Mouse (Mus musculus) heart, embryonic 15.5 days (tissue): ENCODE measurements at regions not wholly inside any gene's neighbourhood (a gene's known extent, or its start where the extent isn't known, plus 50 kb on each side); places are given as distances from the start of the nearest gene placed in this dataset.
"Not testable (repeated sequence)": the region's sequence is repeated elsewhere in the genome, so short reads cannot be mapped to it uniquely, and the experiment has no call there.

Experiments used
- ATAC-seq: fragments of 200-750 bp; cut with Nextera tagmentation; replicated peaks from 2 replicates; pipeline ENCODE4 v1.8.0; 2017; ENCODE audit warnings: low read depth, moderate TSS enrichment; ENCODE audit not compliant: insufficient number of reproducible peaks, insufficient read depth, low FRiP score
- H3K27ac ChIP-seq: fragments of 300-500 bp; sonication (generic); 2 replicates; pipeline ENCODE4 v1.5.1; 2015; ENCODE audit warnings: mild to moderate bottlenecking, inconsistent platforms
- H3K27me3 ChIP-seq: fragments of 300-500 bp; sonication (generic); 2 replicates; pipeline ENCODE4 v1.6.1; 2015; ENCODE audit warnings: inconsistent platforms
- H3K36me3 ChIP-seq: fragments of 300-500 bp; sonication (generic); 2 replicates; pipeline ENCODE4 v1.6.1; 2015; ENCODE audit warnings: mild to moderate bottlenecking, inconsistent platforms
- H3K4me1 ChIP-seq: fragments of 300-500 bp; sonication (generic); replicated peaks from 2 replicates; pipeline ENCODE4 v1.6.1; 2015; ENCODE audit warnings: inconsistent platforms
- H3K4me2 ChIP-seq: fragments of 300-500 bp; sonication (generic); 2 replicates; pipeline ENCODE4 v1.6.1; 2015; ENCODE audit warnings: inconsistent platforms, mild to moderate bottlenecking, moderate library complexity
- H3K4me3 ChIP-seq: fragments of 300-500 bp; sonication (generic); 2 replicates; pipeline ENCODE4 v1.5.1; 2015; ENCODE audit warnings: mild to moderate bottlenecking, inconsistent platforms
- H3K9ac ChIP-seq: fragments of 300-500 bp; sonication (generic); 2 replicates; pipeline ENCODE4 v1.6.1; 2015; ENCODE audit warnings: mild to moderate bottlenecking, inconsistent platforms
- H3K9me3 ChIP-seq: fragments of 300-500 bp; sonication (generic); replicated peaks from 2 replicates; pipeline ENCODE4 v1.6.1; 2016; ENCODE audit warnings: inconsistent platforms
- WGBS: fragments of 180-500 bp; shearing (Covaris S2); methylation state at CpG from one replicate; pipeline ENCODE4 v1.1.7; 2015; ENCODE audit warnings: mixed read lengths; 5-methylcytosine and 5-hydroxymethylcytosine counted together

DNA sequence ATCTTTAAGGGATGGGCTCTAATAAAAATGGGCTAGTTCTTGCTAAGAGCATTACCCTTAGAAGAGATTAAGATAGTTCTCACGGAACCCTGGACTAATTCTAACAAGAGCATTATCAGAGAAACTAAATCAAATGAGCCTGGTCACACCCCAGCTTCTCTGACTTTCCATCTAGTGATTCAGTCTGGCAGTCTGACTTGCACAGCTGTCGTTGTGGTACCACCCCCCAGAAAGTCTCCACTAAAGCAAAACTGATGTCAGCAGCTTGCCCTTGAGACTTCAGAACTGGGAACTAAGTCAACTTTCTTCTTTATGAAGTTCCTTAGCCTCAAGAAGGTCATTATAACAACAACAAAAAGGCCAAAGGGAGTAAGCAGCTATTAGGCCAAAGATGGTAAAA is 126.5 kb upstream of the Max start:
- Histone ChIP-seq H3K27ac (no peak overlapping the region), H3K36me3 (no peaks in the 10 kb centered on the region), H3K4me3 (no peak overlapping the region), H3K9ac (no peak overlapping the region), H3K4me1 (peaks cover 8% of the 10 kb centered on the region), H3K27me3 (no peaks in the 10 kb centered on the region), H3K4me2 (no peak overlapping the region), H3K9me3 (no peaks in the 10 kb centered on the region)
- WGBS, result 73% methylated on average over 2 of the region's 2 CpGs
- no peak for ATAC-seq

DNA sequence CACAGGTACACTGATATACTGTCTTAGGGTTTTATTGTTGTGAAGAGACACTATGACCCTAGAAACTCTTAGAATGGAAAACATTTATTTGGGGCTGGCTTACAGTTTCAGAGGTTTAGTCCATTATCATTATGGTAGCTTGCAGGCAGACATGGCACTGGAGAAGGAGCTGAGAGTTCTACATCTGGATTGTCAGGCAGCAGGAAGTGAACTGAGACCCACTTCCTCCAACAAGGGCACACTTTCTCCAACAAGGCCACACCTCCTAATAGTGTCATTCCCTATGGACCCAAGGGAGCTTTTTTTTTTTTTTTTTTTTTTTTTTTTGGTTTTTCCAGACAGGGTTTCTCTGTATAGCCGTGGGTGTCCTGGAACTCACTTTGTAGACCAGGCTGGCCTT is 124.9 kb upstream of the Max start:
- whole genome bisulfite sequencing, result 95% methylated on average over 1 of the region's 1 CpGs
- H3K36me3 ChIP-seq, H3K9ac ChIP-seq, H3K27ac ChIP-seq, H3K4me2 ChIP-seq, H3K9me3 ChIP-seq, H3K27me3 ChIP-seq, ATAC-seq, H3K4me3 ChIP-seq, H3K4me1 ChIP-seq: not testable (repeated sequence)

- no peak overlapping the region for H3K9ac ChIP-seq
- no peak for ATAC-seq
- H3K9me3 ChIP-seq, result no peaks in the 10 kb centered on the region
- no peak overlapping the region for H3K4me3 ChIP-seq
- H3K27ac ChIP-seq, result no peak overlapping the region
- H3K27me3 ChIP-seq, result no peaks in the 10 kb centered on the region
- WGBS, result 80% methylated on average over 5 of the region's 5 CpGs
- H3K4me1 ChIP-seq, result no peaks in the 10 kb centered on the region
- H3K4me2 ChIP-seq, result no peak overlapping the region
- no peaks in the 10 kb centered on the region for H3K36me3 ChIP-seq
These were observed 123.9 kb upstream of the Max start for GRCm38 (mm10) chr12:77085894-77086293.

DNA sequence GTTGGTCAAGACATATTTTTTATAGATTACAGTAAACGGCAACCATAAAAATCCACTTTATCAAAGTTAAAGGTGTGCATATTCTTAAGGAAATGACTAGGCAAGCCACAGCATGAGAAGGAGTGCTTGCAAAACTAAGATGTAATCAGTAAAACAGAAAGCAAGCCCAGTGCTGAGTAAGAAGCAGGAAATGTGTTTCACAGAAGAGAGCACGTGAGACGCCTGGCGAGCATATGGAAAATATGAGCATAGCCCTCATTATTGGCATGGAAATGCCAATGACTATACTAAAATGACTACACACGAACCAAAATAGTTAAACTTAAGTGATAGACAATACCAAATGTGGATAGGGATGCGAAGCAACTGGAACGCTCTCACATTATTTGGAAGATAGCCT is 123.2 kb upstream of the Max start:
- ATAC-seq, result no peak
- Histone ChIP-seq H3K4me1 (no peaks in the 10 kb centered on the region), H3K27ac (no peak overlapping the region), H3K4me2 (no peak overlapping the region), H3K9ac (no peak overlapping the region), H3K4me3 (no peak overlapping the region), H3K36me3 (no peaks in the 10 kb centered on the region), H3K9me3 (no peaks in the 10 kb centered on the region), H3K27me3 (no peaks in the 10 kb centered on the region)
- WGBS, result 68% methylated on average over 7 of the region's 7 CpGs

- Histone ChIP-seq H3K4me3 (no peak overlapping the region), H3K9me3 (no peaks in the 10 kb centered on the region), H3K4me1 (no peaks in the 10 kb centered on the region), H3K36me3 (no peaks in the 10 kb centered on the region), H3K27ac (no peak overlapping the region), H3K27me3 (no peaks in the 10 kb centered on the region), H3K4me2 (no peak overlapping the region), H3K9ac (no peak overlapping the region)
- ATAC-seq, result no peak
- 81% methylated on average over 5 of the region's 5 CpGs for WGBS
These were observed 122.7 kb upstream of the Max start for GRCm38 (mm10) chr12:77084744-77085143.

- H3K36me3 ChIP-seq, result no peaks in the 10 kb centered on the region
- no peak overlapping the region for H3K4me3 ChIP-seq
- no peaks in the 10 kb centered on the region for H3K9me3 ChIP-seq
- H3K4me1 ChIP-seq, result no peaks in the 10 kb centered on the region
- WGBS, result 80% methylated on average over 1 of the region's 1 CpGs
- no peak for ATAC-seq
- H3K27ac ChIP-seq, result no peak overlapping the region
- H3K27me3 ChIP-seq, result no peaks in the 10 kb centered on the region
- no peak overlapping the region for H3K9ac ChIP-seq
- no peak overlapping the region for H3K4me2 ChIP-seq
These were observed 122.3 kb upstream of the Max start for GRCm38 (mm10) chr12:77084343-77084742.

DNA sequence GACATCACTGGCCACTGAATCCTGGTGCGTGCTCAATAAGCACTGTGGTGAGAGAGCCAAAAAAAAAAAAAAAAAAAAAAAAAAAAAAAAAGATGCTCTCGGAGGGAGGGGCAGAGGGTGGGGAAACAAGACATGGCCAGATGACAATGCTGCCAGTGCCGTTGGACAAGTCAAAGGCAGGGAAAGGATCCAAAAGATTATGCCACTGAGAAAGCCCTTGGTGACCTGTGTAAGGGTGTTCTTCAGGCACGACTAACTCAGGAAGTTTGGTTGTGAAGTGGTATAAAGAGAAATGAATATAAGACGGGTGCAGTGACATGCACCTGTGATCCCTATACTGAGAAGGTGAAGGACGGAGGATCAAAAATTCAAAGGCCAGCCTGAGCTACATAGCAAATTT is 121.8 kb upstream of the Max start:
- Histone ChIP-seq H3K27ac (no peak overlapping the region), H3K9ac (no peak overlapping the region), H3K4me3 (no peak overlapping the region), H3K9me3 (no peaks in the 10 kb centered on the region), H3K27me3 (no peaks in the 10 kb centered on the region), H3K4me2 (no peak overlapping the region), H3K36me3 (no peaks in the 10 kb centered on the region), H3K4me1 (no peaks in the 10 kb centered on the region)
- WGBS, result 69% methylated on average over 6 of the region's 6 CpGs
- ATAC-seq, result no peak

- Histone ChIP-seq H3K36me3 (no peaks in the 10 kb centered on the region), H3K9ac (no peak overlapping the region), H3K9me3 (no peaks in the 10 kb centered on the region), H3K27me3 (no peaks in the 10 kb centered on the region), H3K4me3 (no peak overlapping the region), H3K4me2 (no peak overlapping the region), H3K4me1 (no peaks in the 10 kb centered on the region), H3K27ac (no peak overlapping the region)
- no peak for ATAC-seq
- 87% methylated on average over 2 of the region's 2 CpGs for WGBS
These were observed 119.8 kb upstream of the Max start for GRCm38 (mm10) chr12:77081774-77082173.

DNA sequence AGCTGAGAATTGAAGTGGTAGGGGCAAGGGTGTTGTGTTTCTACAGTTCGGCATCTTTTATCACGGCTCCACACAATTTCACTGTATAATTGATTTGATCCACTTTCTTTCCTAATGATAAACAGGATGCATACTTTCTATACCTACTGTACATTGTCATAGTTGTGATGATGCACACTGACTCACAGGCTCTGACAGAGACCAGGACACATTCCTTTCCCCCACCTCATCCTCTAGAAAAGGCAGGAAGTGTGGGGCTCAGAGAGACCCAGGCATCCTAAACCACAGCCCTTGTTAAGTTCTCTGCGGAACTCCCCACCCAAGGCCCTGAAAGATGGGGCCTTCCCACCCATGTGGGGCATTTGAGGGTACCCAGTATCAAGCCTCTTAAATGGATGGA is 117.5 kb upstream of the Max start:
- no peak for ATAC-seq
- H3K9me3 ChIP-seq, result no peaks in the 10 kb centered on the region
- no peaks in the 10 kb centered on the region for H3K27me3 ChIP-seq
- no peaks in the 10 kb centered on the region for H3K36me3 ChIP-seq
- H3K4me1 ChIP-seq, result no peaks in the 10 kb centered on the region
- no peak overlapping the region for H3K27ac ChIP-seq
- H3K9ac ChIP-seq, result no peak overlapping the region
- no peak overlapping the region for H3K4me3 ChIP-seq
- H3K4me2 ChIP-seq, result no peak overlapping the region
- 68% methylated on average over 3 of the region's 3 CpGs for WGBS

GRCm38 (mm10) chr12:77076678-77077077 is 114.7 kb upstream of the Max start:
- no peaks in the 10 kb centered on the region for H3K36me3 ChIP-seq
- no peak for ATAC-seq
- WGBS, result 90% methylated on average over 5 of the region's 5 CpGs
- H3K27me3 ChIP-seq, result no peaks in the 10 kb centered on the region
- H3K4me3 ChIP-seq, result no peak overlapping the region
- H3K4me2 ChIP-seq, result no peak overlapping the region
- no peak overlapping the region for H3K27ac ChIP-seq
- no peaks in the 10 kb centered on the region for H3K4me1 ChIP-seq
- H3K9me3 ChIP-seq, result no peaks in the 10 kb centered on the region
- no peak overlapping the region for H3K9ac ChIP-seq

GRCm38 (mm10) chr12:77074602-77075001 is 112.6 kb upstream of the Max start:
- Histone ChIP-seq H3K9me3 (no peaks in the 10 kb centered on the region), H3K27me3 (no peaks in the 10 kb centered on the region), H3K4me3 (no peak overlapping the region), H3K4me1 (no peaks in the 10 kb centered on the region), H3K27ac (no peak overlapping the region), H3K36me3 (no peaks in the 10 kb centered on the region), H3K9ac (no peak overlapping the region), H3K4me2 (no peak overlapping the region)
- ATAC-seq, result no peak
- WGBS, result 61% methylated on average over 2 of the region's 2 CpGs

DNA sequence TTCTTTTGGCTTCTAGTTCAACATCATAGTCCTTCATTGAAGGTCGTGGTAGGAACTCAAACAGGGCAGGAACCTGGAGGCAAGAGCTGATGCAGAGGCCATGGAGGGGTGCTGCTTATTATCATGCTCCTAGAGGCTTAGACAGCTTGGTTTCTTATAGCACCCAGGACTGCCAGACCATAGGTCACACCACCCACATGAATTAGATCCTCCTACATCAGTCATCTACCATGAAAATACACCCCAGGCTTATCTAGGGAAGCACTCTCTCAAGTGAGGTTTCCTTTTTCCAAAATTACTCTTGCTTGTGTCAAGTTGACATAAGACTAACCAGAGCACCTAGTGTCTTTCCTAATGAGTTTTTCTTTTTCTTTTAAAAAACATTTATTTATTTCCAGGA is 109.7 kb upstream of the Max start:
- Histone ChIP-seq H3K4me2 (no peak overlapping the region), H3K36me3 (no peaks in the 10 kb centered on the region), H3K4me3 (no peak overlapping the region), H3K27ac (no peak overlapping the region), H3K4me1 (no peaks in the 10 kb centered on the region), H3K9ac (no peak overlapping the region), H3K27me3 (no peaks in the 10 kb centered on the region), H3K9me3 (no peaks in the 10 kb centered on the region)
- ATAC-seq, result no peak
- 61% methylated on average over 1 of the region's 1 CpGs for WGBS

DNA sequence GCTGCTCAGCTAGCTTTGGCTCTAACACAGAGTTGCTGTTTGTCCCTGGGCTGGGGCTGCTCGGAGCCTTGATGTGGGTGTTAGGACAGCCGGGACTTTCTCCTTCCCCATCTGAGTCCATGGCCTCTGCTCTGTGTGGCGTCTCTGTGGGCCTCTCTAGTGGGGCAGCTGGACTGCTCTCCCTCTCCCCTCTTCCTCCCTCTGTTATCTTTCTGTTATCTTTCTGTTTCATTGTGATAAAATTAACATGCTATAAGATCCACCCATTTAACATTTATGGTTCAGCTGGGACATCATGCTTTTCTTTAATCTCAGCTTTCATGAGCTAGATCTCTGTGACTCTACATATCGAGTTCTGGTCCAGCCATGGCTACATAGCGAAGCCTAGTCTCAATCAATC is 105.9 kb upstream of the Max start:
- Histone ChIP-seq H3K36me3 (no peaks in the 10 kb centered on the region), H3K27me3 (no peaks in the 10 kb centered on the region), H3K4me2 (no peak overlapping the region), H3K27ac (no peak overlapping the region), H3K9ac (no peak overlapping the region), H3K4me3 (no peak overlapping the region), H3K9me3 (no peaks in the 10 kb centered on the region), H3K4me1 (no peaks in the 10 kb centered on the region)
- ATAC-seq, result no peak
- 77% methylated on average over 5 of the region's 5 CpGs for WGBS
